Mouse (Mus musculus): ENCODE measurements around the gene Insig2. TPM values are rescaled to one million over a fixed set of nuclear protein-coding genes. Genes with fewer than 3 reads are reported as not detected.

The Insig2 gene
- total RNA-seq, 1 experiment, result 24.9 TPM

- Histone ChIP-seq H3K36me3 (ENCODE audit: control insufficient read depth, insufficient read depth, low read length, poor library complexity, severe bottlenecking) (no peaks in the 10 kb centered on the region), H3K9me3 (ENCODE audit: control insufficient read depth, insufficient read depth, low read depth, low read length) (no peaks in the 10 kb centered on the region), H3K27ac (ENCODE audit: insufficient read depth, low read depth, low read length, poor library complexity, severe bottlenecking) (no peak overlapping the region), H3K4me1 (ENCODE audit: control insufficient read depth in 2 of 2, insufficient read depth in 2 of 2, low read length in 2 of 2, poor library complexity in 1 of 2) (no peaks in the 10 kb centered on the region), H3K9ac (ENCODE audit: insufficient read depth, low read depth, low read length, poor library complexity, severe bottlenecking) (no peak overlapping the region), H3K4me3 (ENCODE audit: insufficient read depth in 1 of 2, low read depth in 1 of 2, low read length in 2 of 2, poor library complexity in 1 of 2, severe bottlenecking in 1 of 2) (no peak overlapping the region)
- TF ChIP-seq ZC3H11A (IDR thresholded peaks at IDR 0.05; ENCODE audit: borderline replicate concordance, low read depth, low read length) (no peak), ZNF384 (IDR thresholded peaks at IDR 0.05; ENCODE audit: low read depth, low read length) (no peak), HCFC1 (IDR thresholded peaks at IDR 0.05; ENCODE audit: borderline replicate concordance, insufficient read depth, low read length) (no peak), CHD2 (IDR thresholded peaks at IDR 0.05; ENCODE audit: low read depth, low read length) (no peak)
- DNase-seq (ENCODE audit: low read depth, low spot score), result no peak
- in situ Hi-C loops (cut with MboI; ENCODE audit: low sequenced_read_pairs in 2 of 2, unreplicated experiment in 2 of 2), result no loop called here
Observed at GRCm38 (mm10) chr1:121359680-121360079, 27.3 kb upstream of the Insig2 start.

- H3K4me3 ChIP-seq (ENCODE audit: insufficient read depth in 1 of 2, low read depth in 1 of 2, low read length in 2 of 2, poor library complexity in 1 of 2, severe bottlenecking in 1 of 2), result no peak overlapping the region
- H3K36me3 ChIP-seq (ENCODE audit: control insufficient read depth, insufficient read depth, low read length, poor library complexity, severe bottlenecking), result no peaks in the 10 kb centered on the region
- no peaks in the 10 kb centered on the region for H3K4me1 ChIP-seq (ENCODE audit: control insufficient read depth in 2 of 2, insufficient read depth in 2 of 2, low read length in 2 of 2, poor library complexity in 1 of 2)
- H3K9ac ChIP-seq (ENCODE audit: insufficient read depth, low read depth, low read length, poor library complexity, severe bottlenecking), result no peak overlapping the region
- H3K9me3 ChIP-seq (ENCODE audit: control insufficient read depth, insufficient read depth, low read depth, low read length), result no peaks in the 10 kb centered on the region
- TF ChIP-seq MAFK (IDR thresholded peaks at IDR 0.05; ENCODE audit: insufficient read depth, low read depth, low read length), result no peak
- TF ChIP-seq ZNF384 (IDR thresholded peaks at IDR 0.05; ENCODE audit: low read depth, low read length), result no peak
- no peak for TF ChIP-seq HCFC1 (IDR thresholded peaks at IDR 0.05; ENCODE audit: borderline replicate concordance, insufficient read depth, low read length)
- no peak for TF ChIP-seq CHD2 (IDR thresholded peaks at IDR 0.05; ENCODE audit: low read depth, low read length)
- TF ChIP-seq ZC3H11A (IDR thresholded peaks at IDR 0.05; ENCODE audit: borderline replicate concordance, low read depth, low read length), result no peak
- in situ Hi-C loops (cut with MboI; ENCODE audit: low sequenced_read_pairs in 2 of 2, unreplicated experiment in 2 of 2), result no loop called here
- H3K27ac ChIP-seq (ENCODE audit: insufficient read depth, low read depth, low read length, poor library complexity, severe bottlenecking), result no peak overlapping the region
- DNase-seq (ENCODE audit: low read depth, low spot score), result no peak
Observed at GRCm38 (mm10) chr1:121353779-121354178, 21.4 kb upstream of the Insig2 start.

GRCm38 (mm10) chr1:121351037-121351436 lies 18.6 kb upstream of the Insig2 start:
- in situ Hi-C loops (cut with MboI; ENCODE audit: low sequenced_read_pairs in 2 of 2, unreplicated experiment in 2 of 2), result no loop called here
- no peaks in the 10 kb centered on the region for H3K4me1 ChIP-seq (ENCODE audit: control insufficient read depth in 2 of 2, insufficient read depth in 2 of 2, low read length in 2 of 2, poor library complexity in 1 of 2)
- H3K9ac ChIP-seq (ENCODE audit: insufficient read depth, low read depth, low read length, poor library complexity, severe bottlenecking), result no peak overlapping the region
- no peak overlapping the region for H3K4me3 ChIP-seq (ENCODE audit: insufficient read depth in 1 of 2, low read depth in 1 of 2, low read length in 2 of 2, poor library complexity in 1 of 2, severe bottlenecking in 1 of 2)
- H3K27ac ChIP-seq (ENCODE audit: insufficient read depth, low read depth, low read length, poor library complexity, severe bottlenecking), result no peak overlapping the region
- TF ChIP-seq HCFC1 (IDR thresholded peaks at IDR 0.05; ENCODE audit: borderline replicate concordance, insufficient read depth, low read length), result no peak
- TF ChIP-seq ZNF384 (IDR thresholded peaks at IDR 0.05; ENCODE audit: low read depth, low read length), result no peak
- no peak for TF ChIP-seq ZC3H11A (IDR thresholded peaks at IDR 0.05; ENCODE audit: borderline replicate concordance, low read depth, low read length)
- TF ChIP-seq CHD2 (IDR thresholded peaks at IDR 0.05; ENCODE audit: low read depth, low read length), result no peak
- no peak for TF ChIP-seq MAFK (IDR thresholded peaks at IDR 0.05; ENCODE audit: insufficient read depth, low read depth, low read length)
- no peaks in the 10 kb centered on the region for H3K36me3 ChIP-seq (ENCODE audit: control insufficient read depth, insufficient read depth, low read length, poor library complexity, severe bottlenecking)
- DNase-seq (ENCODE audit: low read depth, low spot score), result no peak
- no peaks in the 10 kb centered on the region for H3K9me3 ChIP-seq (ENCODE audit: control insufficient read depth, insufficient read depth, low read depth, low read length)

- H3K36me3 ChIP-seq (ENCODE audit: control insufficient read depth, insufficient read depth, low read length, poor library complexity, severe bottlenecking), result no peaks in the 10 kb centered on the region
- no peaks in the 10 kb centered on the region for H3K9me3 ChIP-seq (ENCODE audit: control insufficient read depth, insufficient read depth, low read depth, low read length)
- no peak for DNase-seq (ENCODE audit: low read depth, low spot score)
- no peak overlapping the region for H3K27ac ChIP-seq (ENCODE audit: insufficient read depth, low read depth, low read length, poor library complexity, severe bottlenecking)
- in situ Hi-C loops (cut with MboI; ENCODE audit: low sequenced_read_pairs in 2 of 2, unreplicated experiment in 2 of 2), result no loop called here
- no peak overlapping the region for H3K9ac ChIP-seq (ENCODE audit: insufficient read depth, low read depth, low read length, poor library complexity, severe bottlenecking)
- no peak overlapping the region for H3K4me3 ChIP-seq (ENCODE audit: insufficient read depth in 1 of 2, low read depth in 1 of 2, low read length in 2 of 2, poor library complexity in 1 of 2, severe bottlenecking in 1 of 2)
- H3K4me1 ChIP-seq (ENCODE audit: control insufficient read depth in 2 of 2, insufficient read depth in 2 of 2, low read length in 2 of 2, poor library complexity in 1 of 2), result no peaks in the 10 kb centered on the region
- no peak for TF ChIP-seq MAFK (IDR thresholded peaks at IDR 0.05; ENCODE audit: insufficient read depth, low read depth, low read length)
- no peak for TF ChIP-seq HCFC1 (IDR thresholded peaks at IDR 0.05; ENCODE audit: borderline replicate concordance, insufficient read depth, low read length)
- TF ChIP-seq ZNF384 (IDR thresholded peaks at IDR 0.05; ENCODE audit: low read depth, low read length), result no peak
- TF ChIP-seq CHD2 (IDR thresholded peaks at IDR 0.05; ENCODE audit: low read depth, low read length), result no peak
- no peak for TF ChIP-seq ZC3H11A (IDR thresholded peaks at IDR 0.05; ENCODE audit: borderline replicate concordance, low read depth, low read length)
Observed at GRCm38 (mm10) chr1:121350616-121351015, 18.2 kb upstream of the Insig2 start.
